Mouse (Mus musculus): Measurements from ENCODE around the gene Picalm.
"Not testable (repeated sequence)": the region's sequence is repeated elsewhere in the genome, so short reads cannot be mapped to it uniquely, and the experiment has no call there.

Picalm gene

GRCm38 (mm10) chr7:90210116-90210515 lies 80.1 kb downstream of the Picalm start:
- no peak for DNase-seq (ENCODE audit: low spot score)

- DNase-seq (ENCODE audit: low spot score), result no peak
Observed at GRCm38 (mm10) chr7:90210947-90211346, 80.9 kb downstream of the Picalm start.

GRCm38 (mm10) chr7:90216511-90216910 lies 86.5 kb downstream of the Picalm start:
- no peak for DNase-seq (ENCODE audit: low spot score)

GRCm38 (mm10) chr7:90218122-90218521 lies 88.1 kb downstream of the Picalm start:
- DNase-seq (ENCODE audit: low spot score), result no peak

- DNase-seq (ENCODE audit: low spot score), result no peak
Observed at GRCm38 (mm10) chr7:90221487-90221886, 91.5 kb downstream of the Picalm start.

- no peak for DNase-seq (ENCODE audit: low spot score)
Observed at GRCm38 (mm10) chr7:90228075-90228474, 98.1 kb downstream of the Picalm start.

GRCm38 (mm10) chr7:90228884-90229283 lies 98.9 kb downstream of the Picalm start:
- DNase-seq (ENCODE audit: low spot score), result not testable (repeated sequence)

GRCm38 (mm10) chr7:90231431-90231830 lies 101.4 kb downstream of the Picalm start:
- DNase-seq (ENCODE audit: low spot score), result no peak

- DNase-seq (ENCODE audit: low spot score), result no peak
Observed at GRCm38 (mm10) chr7:90233921-90234320, 103.9 kb downstream of the Picalm start.

GRCm38 (mm10) chr7:90236289-90236905 lies 106.4 kb downstream of the Picalm start:
- no peak for DNase-seq (ENCODE audit: low spot score)

- DNase-seq (ENCODE audit: low spot score), result no peak
Observed at GRCm38 (mm10) chr7:90243151-90243550, 113.1 kb downstream of the Picalm start.

GRCm38 (mm10) chr7:90243643-90244042 lies 113.6 kb downstream of the Picalm start:
- no peak for DNase-seq (ENCODE audit: low spot score)

- no peak for DNase-seq (ENCODE audit: low spot score)
Observed at GRCm38 (mm10) chr7:90252946-90253345, 122.9 kb downstream of the Picalm start.

GRCm38 (mm10) chr7:90258701-90259100 lies 128.7 kb downstream of the Picalm start:
- no peak for DNase-seq (ENCODE audit: low spot score)

- DNase-seq (ENCODE audit: low spot score), result no peak
Observed at GRCm38 (mm10) chr7:90259899-90260298, 129.9 kb downstream of the Picalm start.

- no peak for DNase-seq (ENCODE audit: low spot score)
Observed at GRCm38 (mm10) chr7:90261902-90262599, 132.0 kb downstream of the Picalm start.

Data from ovary, adult 18-20 months (tissue).